Mouse (Mus musculus) neural tube, embryonic 14.5 days (tissue): ENCODE measurements around the gene Slc5a5. TPM values are rescaled to one million over a fixed set of nuclear protein-coding genes. Genes with fewer than 3 reads are reported as not detected.

Experiments
- ATAC-seq: fragments of 200-750 bp; cut with Nextera tagmentation; 2 replicates; pipeline ENCODE4 v1.8.0; 2017; ENCODE audit warnings: low read depth, mild to moderate bottlenecking, moderate TSS enrichment, moderate library complexity
- H3K27ac ChIP-seq: fragments of 300-500 bp; sonication (generic); 2 replicates; pipeline ENCODE4 v1.5.1; 2014; ENCODE audit warnings: low read depth, mild to moderate bottlenecking, control low read depth, low read length, moderate library complexity, mixed read lengths
- H3K27me3 ChIP-seq: fragments of 300-500 bp; sonication (generic); 2 replicates; pipeline ENCODE4 v1.6.1; 2014; ENCODE audit warnings: low read length; ENCODE audit not compliant: control insufficient read depth, insufficient read depth
- H3K36me3 ChIP-seq: fragments of 300-500 bp; sonication (generic); 2 replicates; pipeline ENCODE4 v1.6.1; 2014; ENCODE audit warnings: low read length, mixed read lengths; ENCODE audit not compliant: control insufficient read depth, insufficient read depth
- H3K4me1 ChIP-seq: fragments of 300-500 bp; sonication (generic); 2 replicates; pipeline ENCODE4 v1.6.1; 2014; ENCODE audit warnings: low read length; ENCODE audit not compliant: control insufficient read depth, insufficient read depth
- H3K4me2 ChIP-seq: fragments of 300-500 bp; sonication (generic); 2 replicates; pipeline ENCODE4 v1.6.1; 2014; ENCODE audit warnings: mild to moderate bottlenecking, low read depth, low read length, control low read depth
- H3K4me3 ChIP-seq: fragments of 300-500 bp; sonication (generic); 2 replicates; pipeline ENCODE4 v1.5.1; 2014; ENCODE audit warnings: low read depth, low read length, control low read depth, mixed read lengths
- H3K9ac ChIP-seq: fragments of 300-500 bp; sonication (generic); replicated peaks from 2 replicates; pipeline ENCODE4 v1.6.1; 2014; ENCODE audit warnings: low read depth, mild to moderate bottlenecking, control low read depth, low read length, mixed read lengths
- H3K9me3 ChIP-seq: fragments of 300-500 bp; sonication (generic); 2 replicates; pipeline ENCODE4 v1.6.1; 2016; ENCODE audit warnings: low read length; ENCODE audit not compliant: control insufficient read depth
- WGBS: fragments of 180-500 bp; shearing (Covaris S2); extraction: QIAGEN DNeasy Blood & Tissue Kit; methylation state at CpG from one replicate; pipeline ENCODE4 v1.1.7; 2014; 5-methylcytosine and 5-hydroxymethylcytosine counted together
- polyA plus RNA-seq: library from polyadenylated mRNA; unstranded; fragments of >200 nt; fragmentation: Nextera tagmentation; extraction: Ambion mirVana; gene quantifications from 2 replicates; pipeline ENCODE4 v1.2.1, GENCODE M21; 2014

Slc5a5 gene
- polyA plus RNA-seq, 1 experiment from 2014 or later: 2.6 TPM

DNA sequence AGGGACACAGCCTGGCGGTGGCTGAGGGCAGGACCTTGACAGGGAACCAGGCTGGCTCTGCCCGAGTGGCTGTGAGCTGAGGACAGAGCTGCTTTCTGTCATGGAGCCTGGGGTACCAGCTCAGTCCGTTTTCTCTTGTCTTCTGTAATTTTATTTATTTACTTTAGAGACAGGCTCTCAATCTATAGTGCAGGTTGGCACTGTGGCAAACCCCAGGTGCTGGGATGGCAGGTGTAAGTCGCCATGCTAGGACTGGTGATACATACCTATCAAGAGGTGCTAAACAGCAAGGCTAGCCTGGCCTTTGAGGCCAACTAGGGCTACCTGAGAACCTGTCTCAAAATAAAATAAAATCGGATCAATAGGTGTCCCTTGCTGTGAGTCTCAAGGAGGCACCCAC lies 36.5 kb downstream of the Slc5a5 start:
- peak overlapping the region; percentile 48; the same call in 1 of the 2 replicates for H3K4me3 ChIP-seq

DNA sequence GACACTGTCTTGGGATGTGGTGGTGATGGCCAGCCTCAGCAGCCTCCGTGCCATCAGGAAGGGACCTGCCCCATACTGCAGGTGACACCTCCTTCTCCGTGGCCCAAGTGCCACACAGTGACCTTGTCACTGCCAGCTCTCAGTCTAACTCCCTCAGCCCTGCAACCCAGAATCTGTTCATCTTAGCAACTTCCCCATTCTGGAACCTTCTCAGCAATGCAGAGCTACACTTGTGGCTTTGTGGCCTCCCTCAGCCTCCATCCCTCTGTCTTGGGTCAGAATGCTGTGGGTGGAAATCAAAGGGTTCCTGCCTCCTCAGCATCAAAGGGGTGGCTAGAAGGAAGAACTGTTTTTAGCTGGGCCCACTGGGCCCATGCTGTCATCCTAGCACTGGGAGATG lies 38.7 kb downstream of the Slc5a5 start:
- H3K27ac ChIP-seq: no peak overlapping the region
- no peak for ATAC-seq
- no peak overlapping the region for H3K9ac ChIP-seq
- 92% methylated on average over 2 of the region's 2 CpGs for WGBS
- H3K4me1 ChIP-seq: peaks cover 21% of the 10 kb centered on the region
- no peaks in the 10 kb centered on the region for H3K9me3 ChIP-seq
- H3K27me3 ChIP-seq: no peaks in the 10 kb centered on the region
- no peak overlapping the region for H3K4me2 ChIP-seq
- no peaks in the 10 kb centered on the region; the same call in 1 of the 2 replicates for H3K36me3 ChIP-seq
- H3K4me3 ChIP-seq: no peak overlapping the region

More for the DNA sequence above, 36.5 kb downstream of the Slc5a5 start:
- no peaks in the 10 kb centered on the region for H3K27me3 ChIP-seq
- peak overlapping the region; percentile 80; the same call in 1 of the 2 replicates for H3K4me2 ChIP-seq
- H3K9me3 ChIP-seq: no peaks in the 10 kb centered on the region
- H3K9ac ChIP-seq: no peak overlapping the region
- peaks cover 21% of the 10 kb centered on the region for H3K4me1 ChIP-seq
- no peak overlapping the region for H3K27ac ChIP-seq
- no peaks in the 10 kb centered on the region; the same call in 1 of the 2 replicates for H3K36me3 ChIP-seq
- 73% methylated on average over 5 of the region's 5 CpGs for WGBS
- ATAC-seq: no peak

DNA sequence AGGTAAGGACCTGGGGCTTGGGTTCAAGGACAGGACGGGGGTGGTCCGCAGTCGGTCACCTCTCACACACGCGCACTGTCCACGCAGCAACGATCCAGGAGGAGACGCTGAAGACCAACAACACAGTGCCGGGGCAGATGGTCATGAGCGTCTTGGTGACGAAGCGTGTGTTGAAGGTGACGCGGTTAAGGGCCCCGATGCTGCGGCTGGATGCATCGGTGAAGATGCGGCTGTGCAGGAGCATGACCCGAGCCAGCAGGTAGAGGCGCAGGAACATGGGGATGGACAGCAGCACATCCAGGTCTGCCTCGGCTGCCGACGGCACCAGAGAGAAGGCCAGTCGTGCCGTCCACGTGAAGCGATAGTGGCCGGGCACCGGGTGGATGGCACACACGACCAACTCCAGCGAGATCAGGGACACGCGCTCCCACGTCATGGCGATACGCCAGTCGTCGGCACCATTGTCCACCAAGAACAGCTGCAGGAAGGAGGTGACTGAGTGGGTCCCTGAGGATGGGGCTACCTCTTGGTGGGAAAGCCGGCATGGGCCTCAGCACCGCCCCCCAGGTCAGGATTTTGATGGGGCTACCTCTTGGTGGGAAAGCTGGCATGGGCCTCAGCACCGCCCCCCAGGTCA lies 39.8 kb downstream of the Slc5a5 start:
- Histone ChIP-seq H3K4me1 (peaks cover 14% of the 10 kb centered on the region), H3K4me3 (no peak overlapping the region), H3K36me3 (no peaks in the 10 kb centered on the region; the same call in 1 of the 2 replicates), H3K9me3 (no peaks in the 10 kb centered on the region), H3K27ac (no peak overlapping the region), H3K27me3 (no peaks in the 10 kb centered on the region), H3K4me2 (no peak overlapping the region), H3K9ac (no peak overlapping the region)
- 92% methylated on average over 41 of the region's 41 CpGs for WGBS
- ATAC-seq: no peak

DNA sequence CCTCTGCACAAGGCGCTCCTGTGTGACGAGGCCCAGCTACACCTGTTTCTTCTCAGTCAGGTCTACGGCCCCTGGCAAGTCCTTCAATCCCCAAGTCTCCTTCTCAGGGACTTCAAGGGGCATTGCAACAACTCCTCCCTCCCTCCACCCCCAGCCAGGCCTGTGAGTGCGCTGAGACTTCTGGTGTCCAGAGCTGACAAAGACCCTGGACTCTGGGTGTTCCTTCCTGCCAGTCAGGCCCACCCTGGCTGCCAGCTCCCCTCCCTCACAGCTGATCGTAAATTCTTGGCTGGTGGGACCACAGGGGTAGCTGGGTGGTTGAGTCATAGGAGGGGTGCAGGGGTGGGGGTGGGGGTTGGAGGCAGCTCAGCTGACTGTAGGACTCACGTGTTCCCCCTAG lies 40.7 kb downstream of the Slc5a5 start:
- Histone ChIP-seq H3K27ac (no peak overlapping the region), H3K9ac (no peak overlapping the region), H3K4me1 (peaks cover 5% of the 10 kb centered on the region; the same call in 1 of the 2 replicates), H3K27me3 (no peaks in the 10 kb centered on the region), H3K36me3 (no peaks in the 10 kb centered on the region; the same call in 1 of the 2 replicates), H3K4me2 (no peak overlapping the region), H3K9me3 (no peaks in the 10 kb centered on the region), H3K4me3 (no peak overlapping the region)
- 51% methylated on average over 6 of the region's 6 CpGs for WGBS
- ATAC-seq: no peak; the same call in 1 of the 2 replicates

GRCm38 (mm10) chr8:70850947-70851346 lies 41.6 kb downstream of the Slc5a5 start:
- H3K27ac ChIP-seq: no peak overlapping the region
- WGBS: 89% methylated on average over 4 of the region's 4 CpGs
- no peak overlapping the region for H3K4me2 ChIP-seq
- no peaks in the 10 kb centered on the region for H3K4me1 ChIP-seq
- no peak overlapping the region for H3K9ac ChIP-seq
- H3K36me3 ChIP-seq: no peaks in the 10 kb centered on the region; the same call in 1 of the 2 replicates
- H3K9me3 ChIP-seq: no peaks in the 10 kb centered on the region
- H3K4me3 ChIP-seq: no peak overlapping the region
- H3K27me3 ChIP-seq: no peaks in the 10 kb centered on the region
- no peak for ATAC-seq

GRCm38 (mm10) chr8:70850132-70850845 lies 42.3 kb downstream of the Slc5a5 start:
- no peaks in the 10 kb centered on the region for H3K4me1 ChIP-seq
- no peaks in the 10 kb centered on the region for H3K27me3 ChIP-seq
- H3K36me3 ChIP-seq: no peaks in the 10 kb centered on the region; the same call in 1 of the 2 replicates
- no peak overlapping the region for H3K9ac ChIP-seq
- no peak for ATAC-seq
- H3K4me3 ChIP-seq: no peak overlapping the region
- WGBS: 81% methylated on average over 7 of the region's 7 CpGs
- no peak overlapping the region for H3K4me2 ChIP-seq
- H3K27ac ChIP-seq: no peak overlapping the region
- H3K9me3 ChIP-seq: no peaks in the 10 kb centered on the region

DNA sequence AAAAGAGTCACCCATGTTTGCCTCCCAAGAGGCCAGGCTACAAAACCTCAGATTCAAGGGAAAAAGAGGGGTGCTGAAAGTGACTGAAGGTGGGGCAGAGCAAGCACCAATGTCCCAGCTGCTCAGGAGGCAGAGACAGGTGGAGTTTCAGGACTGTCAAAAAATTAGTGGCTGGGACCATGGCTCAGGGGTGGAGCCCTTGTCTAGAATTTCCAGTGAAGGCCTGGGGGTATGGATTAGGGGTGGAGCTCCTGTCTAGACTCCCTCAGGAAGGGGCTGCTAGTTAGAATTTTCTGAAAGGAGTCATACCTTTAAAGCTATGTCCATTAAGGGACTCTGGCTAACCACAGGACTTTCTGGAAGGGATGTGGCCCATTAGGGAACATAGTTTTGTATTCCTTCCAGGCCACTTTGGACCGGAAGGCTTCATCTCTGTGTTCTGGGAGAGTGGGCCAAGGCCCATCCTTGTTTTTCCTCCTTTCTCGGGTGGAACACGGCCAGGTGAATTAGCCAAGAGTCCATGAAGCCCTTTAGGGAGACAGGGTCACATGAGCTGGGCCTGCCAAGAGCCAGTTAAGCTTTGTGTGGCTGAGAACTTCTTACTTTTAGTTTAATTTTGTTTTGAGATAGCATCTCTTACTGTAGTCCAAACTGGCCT lies 43.1 kb downstream of the Slc5a5 start:
- no peaks in the 10 kb centered on the region for H3K4me1 ChIP-seq
- H3K36me3 ChIP-seq: no peaks in the 10 kb centered on the region
- H3K27me3 ChIP-seq: no peaks in the 10 kb centered on the region
- no peak overlapping the region for H3K4me2 ChIP-seq
- no peak overlapping the region for H3K9ac ChIP-seq
- no peak overlapping the region for H3K27ac ChIP-seq
- H3K4me3 ChIP-seq: no peak overlapping the region
- no peaks in the 10 kb centered on the region for H3K9me3 ChIP-seq
- 89% methylated on average over 3 of the region's 3 CpGs for WGBS
- ATAC-seq: no peak

- H3K27ac ChIP-seq: no peak overlapping the region
- no peaks in the 10 kb centered on the region for H3K36me3 ChIP-seq
- no peak overlapping the region for H3K4me2 ChIP-seq
- H3K4me1 ChIP-seq: no peaks in the 10 kb centered on the region
- 57% methylated on average over 15 of the region's 15 CpGs for WGBS
- ATAC-seq: no peak
- no peaks in the 10 kb centered on the region for H3K27me3 ChIP-seq
- H3K4me3 ChIP-seq: no peak overlapping the region
- no peak overlapping the region for H3K9ac ChIP-seq
- H3K9me3 ChIP-seq: no peaks in the 10 kb centered on the region
Observed at GRCm38 (mm10) chr8:70846371-70847154, 46.0 kb downstream of the Slc5a5 start.
